Mouse (Mus musculus) testis, adult 2 months (tissue): ENCODE data around the gene Gp9. TPM values are rescaled to one million over a fixed set of nuclear protein-coding genes. Genes with fewer than 3 reads are reported as not detected.

Source experiments
- H3K27ac ChIP-seq: fragments of 200-500 bp; 2 replicates; pipeline ENCODE4 v1.5.1; 2012; ENCODE audit warnings: low read depth, low read length; ENCODE audit not compliant: control insufficient read depth, insufficient read depth
- H3K27me3 ChIP-seq: fragments of 200-500 bp; 2 replicates; pipeline ENCODE4 v1.6.1; 2012; ENCODE audit warnings: mild to moderate bottlenecking, low read length, moderate library complexity; ENCODE audit not compliant: control insufficient read depth, insufficient read depth
- H3K36me3 ChIP-seq: fragments of 200-500 bp; 2 replicates; pipeline ENCODE4 v1.6.1; 2012; ENCODE audit warnings: mild to moderate bottlenecking, low read length; ENCODE audit not compliant: control insufficient read depth, insufficient read depth
- H3K4me1 ChIP-seq: fragments of 200-500 bp; 2 replicates; pipeline ENCODE4 v1.6.1; 2012; ENCODE audit warnings: low read length; ENCODE audit not compliant: control insufficient read depth, insufficient read depth
- H3K4me3 ChIP-seq: fragments of 200-500 bp; 2 replicates; pipeline ENCODE4 v1.5.1; 2012; ENCODE audit warnings: low read depth, mild to moderate bottlenecking, low read length, moderate library complexity, mixed read lengths; ENCODE audit not compliant: control insufficient read depth
- CTCF ChIP-seq: fragments of 200-500 bp; IDR thresholded peaks from 2 replicates; pipeline ENCODE4 v1.5.1; 2012; ENCODE audit warnings: low read depth, mild to moderate bottlenecking, inconsistent platforms, low read length, moderate library complexity; ENCODE audit not compliant: control insufficient read depth, insufficient read depth, insufficient replicate concordance
- POLR2A ChIP-seq: fragments of 200-500 bp; IDR thresholded peaks from 2 replicates; pipeline ENCODE4 v1.6.1; 2012; ENCODE audit warnings: low read depth, mild to moderate bottlenecking, inconsistent platforms, low read length, moderate library complexity; ENCODE audit not compliant: control insufficient read depth
- polyA plus RNA-seq: library from polyadenylated mRNA; depleted of rRNA; stranded (reverse); fragments of >200 nt; gene quantifications from 2 replicates; pipeline ENCODE4 v1.2.3, GENCODE M21; 2012; rRNA removed

Gene Gp9
- polyA plus RNA-seq: 0.17 TPM in 1 of 2 replicates, not detected in the other

DNA sequence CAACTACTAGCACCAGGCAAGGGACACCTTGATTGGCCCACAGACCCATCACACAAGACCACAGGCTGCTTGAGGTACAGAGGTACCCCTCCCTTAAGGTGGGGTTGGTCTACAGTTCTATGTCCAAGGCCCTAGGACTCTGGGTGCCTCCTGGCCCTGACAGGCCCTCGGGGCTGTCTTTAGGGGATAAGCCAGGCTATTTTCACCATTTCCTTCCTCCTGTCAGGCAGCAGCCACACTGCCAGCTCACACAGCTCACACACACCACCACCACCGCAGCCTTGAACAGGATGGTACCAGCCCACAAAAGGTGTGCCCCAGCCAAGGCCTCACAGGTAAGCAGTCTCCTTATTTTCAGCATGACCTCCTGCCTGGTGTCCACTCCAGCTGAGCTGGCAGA is at the start of gene Gp9:
Gene Gp9, plus strand, starts transcription at position 231 of the 400 bp plus-strand sequence.
- Histone ChIP-seq H3K27ac (no peak within 1 kb of the TSS), H3K4me3 (no peak within 1 kb of the TSS), H3K36me3 (no peaks in the 10 kb centered on the region)

DNA sequence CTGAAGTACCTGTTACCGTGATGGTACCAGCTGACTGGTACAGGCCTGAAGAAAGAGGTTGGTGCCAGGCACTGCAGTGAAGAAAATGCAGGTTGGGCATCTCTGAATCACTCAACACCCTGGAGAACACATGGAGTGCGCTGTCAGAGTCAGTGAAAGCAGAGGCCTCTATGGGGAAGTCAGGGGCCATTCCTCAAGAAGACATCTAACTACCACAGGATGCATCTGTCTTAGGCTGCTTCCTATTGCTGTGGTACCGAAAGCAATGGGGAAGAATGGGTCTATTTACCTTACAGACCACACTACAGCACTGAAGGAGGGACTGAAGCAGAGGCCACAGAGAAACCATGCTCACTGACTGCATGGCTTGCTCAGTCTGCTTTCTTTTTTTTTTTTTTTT is 49.8 kb upstream of the Gp9 start:
- Histone ChIP-seq H3K4me3 (no peak overlapping the region), H3K27ac (no peak overlapping the region), H3K4me1 (peaks cover 12% of the 10 kb centered on the region), H3K36me3 (no peaks in the 10 kb centered on the region), H3K27me3 (no peaks in the 10 kb centered on the region; the same call in 1 of the 2 replicates)
- TF ChIP-seq CTCF (no peak), POLR2A (no peak)

More for the DNA sequence above, at the start of gene Gp9:
- Histone ChIP-seq H3K27me3 (no peaks in the 10 kb centered on the region), H3K4me1 (no peaks in the 10 kb centered on the region)
- no peak for TF ChIP-seq POLR2A
- TF ChIP-seq CTCF: no peak

DNA sequence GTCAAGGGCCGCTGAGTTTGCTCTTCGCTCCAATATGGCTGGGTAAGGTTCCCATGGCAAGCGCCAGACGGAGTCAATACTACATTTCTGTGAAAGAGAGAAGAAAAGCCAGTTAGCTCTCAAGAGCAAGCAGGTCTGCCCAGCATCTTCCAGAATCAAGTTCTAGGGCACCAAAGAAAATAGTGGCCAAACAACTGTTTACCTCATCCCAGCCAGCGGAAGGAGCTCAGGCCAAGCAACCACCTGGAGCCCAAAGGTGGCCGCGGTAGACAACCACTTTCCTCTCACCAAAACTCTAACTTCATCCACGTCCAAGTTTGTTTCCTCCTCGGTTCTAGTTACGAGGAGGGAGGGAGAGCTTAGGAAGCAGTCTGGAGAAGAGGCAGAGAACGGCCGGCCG is 47.7 kb upstream of the Gp9 start:
- TF ChIP-seq CTCF: no peak
- TF ChIP-seq POLR2A: no peak
- Histone ChIP-seq H3K4me3 (no peak overlapping the region; the same call in 1 of the 2 replicates), H3K27me3 (no peaks in the 10 kb centered on the region; the same call in 1 of the 2 replicates), H3K27ac (no peak overlapping the region), H3K36me3 (no peaks in the 10 kb centered on the region), H3K4me1 (peaks cover 7% of the 10 kb centered on the region)

DNA sequence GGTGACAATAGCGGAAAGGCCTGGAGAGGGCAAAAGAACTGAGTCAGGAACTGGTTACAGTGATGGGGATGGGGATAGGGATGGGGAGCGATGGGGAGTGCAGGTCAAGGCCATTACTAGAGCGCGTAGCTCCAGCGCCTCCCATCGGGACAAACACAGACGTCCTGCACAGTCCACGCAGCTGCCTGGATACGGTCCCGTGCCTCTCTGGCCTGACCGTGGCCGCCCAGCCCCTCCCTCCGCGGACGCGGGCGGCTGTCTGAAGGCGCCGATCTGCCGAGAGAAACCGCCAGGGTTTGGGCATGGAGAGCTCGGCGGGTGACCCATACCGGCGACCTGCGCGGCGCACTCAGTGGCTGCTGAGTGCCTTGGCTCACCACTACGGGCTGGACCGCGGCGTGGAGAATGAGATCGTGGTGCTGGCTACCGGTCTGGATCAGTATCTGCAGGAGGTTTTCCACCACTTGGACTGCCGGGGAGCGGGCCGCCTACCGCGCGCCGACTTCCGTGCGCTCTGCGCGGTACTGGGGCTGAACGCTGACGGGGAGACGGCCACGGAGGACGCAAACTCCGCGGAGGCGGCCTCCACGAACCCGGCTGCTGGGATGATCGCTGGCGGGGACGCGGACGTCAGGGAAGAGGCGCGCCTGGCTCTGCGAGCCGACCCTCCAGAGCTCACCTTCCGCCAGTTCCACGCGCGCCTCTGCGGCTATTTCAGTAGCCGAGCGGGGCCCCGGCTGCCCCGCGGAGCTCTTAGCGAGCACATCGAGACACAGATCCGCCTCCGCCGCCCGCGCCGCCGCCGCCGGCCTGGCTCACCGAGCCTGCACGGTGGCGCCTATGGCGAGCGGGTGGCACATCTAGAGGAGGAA is 47.0 kb upstream of the Gp9 start, which contains the start of gene Efcc1:
Gene Efcc1, plus strand, starts transcription at position 279 of the 872 bp plus-strand sequence.
- peaks cover 7% of the 10 kb centered on the region for H3K4me1 ChIP-seq
- H3K36me3 ChIP-seq: no peaks in the 10 kb centered on the region
- peak within 1 kb of the TSS; percentile 59 for H3K4me3 ChIP-seq
- no peak within 1 kb of the TSS for H3K27ac ChIP-seq
- TF ChIP-seq POLR2A (no peak), CTCF (peak; percentile 6; the same call in 1 of the 2 replicates)
- H3K27me3 ChIP-seq: no peaks in the 10 kb centered on the region; the same call in 1 of the 2 replicates

DNA sequence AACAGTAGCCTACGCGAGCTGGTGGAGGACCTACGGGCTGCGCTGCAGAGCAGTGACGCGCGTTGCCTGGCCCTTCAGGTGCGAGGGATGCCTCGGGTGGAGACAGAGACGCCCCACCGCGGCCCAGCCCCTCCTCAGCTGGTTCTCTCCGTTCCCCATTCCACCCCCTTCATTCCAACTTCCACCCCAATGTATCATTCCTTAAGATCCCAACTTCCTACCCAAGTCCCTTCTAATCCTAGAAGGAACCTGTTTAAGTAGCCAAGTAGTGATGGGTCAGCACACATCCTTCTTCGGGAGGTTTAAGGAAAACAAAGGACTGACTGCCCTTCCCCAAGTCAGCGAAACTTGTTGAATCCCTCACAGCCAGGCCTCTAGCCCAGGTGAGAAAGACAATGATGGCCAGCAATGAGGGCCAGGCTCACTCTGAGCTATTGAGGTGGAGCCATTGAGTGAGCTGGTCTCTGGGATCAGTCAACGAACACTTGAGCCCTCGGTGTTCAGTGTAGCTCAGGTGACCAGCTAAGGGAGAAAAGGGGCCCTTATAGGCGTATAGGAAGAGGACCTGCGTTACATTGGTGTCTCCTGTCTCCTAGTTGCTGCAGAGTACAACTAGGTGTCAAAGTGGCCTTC is 46.3 kb upstream of the Gp9 start:
- Histone ChIP-seq H3K27me3 (no peaks in the 10 kb centered on the region; the same call in 1 of the 2 replicates), H3K27ac (no peak overlapping the region), H3K36me3 (no peaks in the 10 kb centered on the region)

DNA sequence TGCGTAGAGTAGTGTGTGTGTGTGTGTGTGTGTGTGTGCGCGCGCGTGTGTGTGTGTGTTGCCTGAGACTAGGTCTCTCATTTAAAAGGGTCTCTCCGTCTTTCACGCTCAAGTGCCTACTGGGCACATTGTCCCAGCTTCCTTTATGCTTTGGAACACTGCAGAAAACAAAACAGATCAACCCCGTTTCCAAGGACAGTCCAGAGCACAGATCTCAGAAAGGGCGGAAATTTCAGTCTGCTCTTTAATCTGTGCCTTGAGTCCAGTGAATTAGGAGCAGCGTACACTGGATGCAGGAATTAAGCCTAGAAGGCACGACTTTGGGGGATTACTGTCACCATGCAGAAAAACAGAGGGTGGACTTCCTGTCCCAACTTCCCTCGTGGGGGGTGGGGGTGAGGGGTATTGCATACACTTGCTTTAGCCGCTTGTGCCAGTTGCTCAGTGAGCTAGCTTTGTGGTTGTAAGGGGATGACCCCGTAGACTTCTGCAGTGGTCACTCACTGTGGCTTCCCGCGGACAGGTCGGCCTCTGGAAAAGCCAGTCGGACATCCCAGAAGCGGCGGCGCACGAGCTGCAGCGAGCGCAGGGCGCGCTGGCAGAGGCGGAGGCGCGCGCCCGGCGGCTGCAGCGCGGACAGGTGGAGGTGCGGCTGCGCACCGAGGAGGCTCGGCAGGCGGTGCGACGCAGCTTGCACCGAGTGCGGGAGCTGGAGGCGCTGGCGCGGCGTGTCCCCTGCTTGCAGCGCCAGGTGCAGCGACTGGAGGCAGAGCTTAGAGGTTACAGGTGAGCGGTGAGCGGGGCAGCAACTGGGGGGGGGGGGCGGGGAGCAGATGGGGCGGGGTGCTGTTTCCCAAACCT is 45.5 kb upstream of the Gp9 start:
- H3K36me3 ChIP-seq: no peaks in the 10 kb centered on the region
- H3K4me1 ChIP-seq: peaks cover 7% of the 10 kb centered on the region
- TF ChIP-seq POLR2A (no peak), CTCF (no peak)
- H3K4me3 ChIP-seq: peak overlapping the region; percentile 39
- no peaks in the 10 kb centered on the region; the same call in 1 of the 2 replicates for H3K27me3 ChIP-seq
- H3K27ac ChIP-seq: no peak overlapping the region

More for the DNA sequence above, 46.3 kb upstream of the Gp9 start:
- TF ChIP-seq CTCF (no peak), POLR2A (no peak)
- Histone ChIP-seq H3K4me1 (peaks cover 7% of the 10 kb centered on the region), H3K4me3 (peak overlapping the region; percentile 59)
